Mouse (Mus musculus): ENCODE measurements around the gene Nr4a1. TPM values are rescaled to one million over a fixed set of nuclear protein-coding genes. Genes with fewer than 3 reads are reported as not detected.

Gene Nr4a1
- polyA plus RNA-seq, 1 experiment from 2014 or later: 7.9 TPM

GRCm38 (mm10) chr15:101244012-101244411 is 10.1 kb upstream of the Nr4a1 start:
- 0 out of 2 replicates have a peak, but pooled peaks cover 5% of the 10 kb centered on the region for H3K27me3 ChIP-seq (replicated peaks)
- WGBS: 80% methylated on average over 3 of the region's 3 CpGs
- H3K4me2 ChIP-seq: no peak overlapping the region
- H3K9me3 ChIP-seq (replicated peaks): no peaks in the 10 kb centered on the region
- ATAC-seq (ENCODE audit: low FRiP score): no peak
- H3K4me3 ChIP-seq (replicated peaks): no peak overlapping the region
- no peaks in the 10 kb centered on the region for H3K36me3 ChIP-seq
- peaks cover 26% of the 10 kb centered on the region for H3K4me1 ChIP-seq
- no peak overlapping the region for H3K9ac ChIP-seq (replicated peaks)
- H3K27ac ChIP-seq (replicated peaks): no peak overlapping the region

GRCm38 (mm10) chr15:101246231-101247154 is 7.6 kb upstream of the Nr4a1 start:
- H3K9ac ChIP-seq (replicated peaks): peak overlapping the region; percentile 60
- H3K4me2 ChIP-seq: peak overlapping the region; percentile 72
- H3K27me3 ChIP-seq (replicated peaks): 0 out of 2 replicates have a peak, but pooled peaks cover 5% of the 10 kb centered on the region
- 2% methylated on average over 56 of the region's 56 CpGs for WGBS
- H3K9me3 ChIP-seq (replicated peaks): no peaks in the 10 kb centered on the region
- peak; percentile 98 for ATAC-seq (ENCODE audit: low FRiP score)
- H3K4me1 ChIP-seq: peaks cover 14% of the 10 kb centered on the region
- peak overlapping the region; percentile 86 for H3K27ac ChIP-seq (replicated peaks)
- H3K36me3 ChIP-seq: no peaks in the 10 kb centered on the region
- H3K4me3 ChIP-seq (replicated peaks): peak overlapping the region; percentile 51

- Histone ChIP-seq H3K4me3 (replicated peaks) (peak overlapping the region; percentile 51), H3K4me2 (peak overlapping the region; percentile 72), H3K9ac (replicated peaks) (peak overlapping the region; percentile 55), H3K27me3 (replicated peaks) (0 out of 2 replicates have a peak, but pooled peaks cover 5% of the 10 kb centered on the region), H3K9me3 (replicated peaks) (no peaks in the 10 kb centered on the region), H3K36me3 (no peaks in the 10 kb centered on the region), H3K4me1 (peaks cover 12% of the 10 kb centered on the region), H3K27ac (replicated peaks) (peak overlapping the region; percentile 86; the same call in 1 of the 2 replicates)
- ATAC-seq (ENCODE audit: low FRiP score): no peak
- 93% methylated on average over 1 of the region's 1 CpGs for WGBS
Measured at GRCm38 (mm10) chr15:101247155-101247498, 6.9 kb upstream of the Nr4a1 start.

- ATAC-seq (ENCODE audit: low FRiP score): no peak
- H3K9ac ChIP-seq (replicated peaks): 0 out of 2 replicates have a peak overlapping the region, but pooled peaks have one; percentile 2
- H3K4me2 ChIP-seq: no peak overlapping the region
- no peak overlapping the region for H3K4me3 ChIP-seq (replicated peaks)
- H3K4me1 ChIP-seq: peaks cover 12% of the 10 kb centered on the region
- no peak overlapping the region for H3K27ac ChIP-seq (replicated peaks)
- 75% methylated on average over 5 of the region's 5 CpGs for WGBS
- no peaks in the 10 kb centered on the region for H3K27me3 ChIP-seq (replicated peaks)
- H3K36me3 ChIP-seq: no peaks in the 10 kb centered on the region
- no peaks in the 10 kb centered on the region for H3K9me3 ChIP-seq (replicated peaks)
Measured at GRCm38 (mm10) chr15:101248029-101248710, 5.9 kb upstream of the Nr4a1 start.

- Histone ChIP-seq H3K4me2 (no peak overlapping the region), H3K4me3 (replicated peaks) (no peak overlapping the region), H3K36me3 (no peaks in the 10 kb centered on the region), H3K9me3 (replicated peaks) (no peaks in the 10 kb centered on the region), H3K4me1 (peaks cover 25% of the 10 kb centered on the region), H3K9ac (replicated peaks) (no peak overlapping the region), H3K27ac (replicated peaks) (no peak overlapping the region), H3K27me3 (replicated peaks) (no peaks in the 10 kb centered on the region)
- WGBS: 81% methylated on average over 9 of the region's 9 CpGs
- no peak for ATAC-seq (ENCODE audit: low FRiP score)
Measured at GRCm38 (mm10) chr15:101250220-101250800, 3.8 kb upstream of the Nr4a1 start.

- no peaks in the 10 kb centered on the region for H3K27me3 ChIP-seq (replicated peaks)
- no peak for ATAC-seq (ENCODE audit: low FRiP score)
Measured at GRCm38 (mm10) chr15:101251930-101252329, 2.1 kb upstream of the Nr4a1 start.

GRCm38 (mm10) chr15:101252614-101253013 is 1.5 kb upstream of the Nr4a1 start:
- Histone ChIP-seq H3K4me2 (no peak overlapping the region), H3K4me1 (peaks cover 12% of the 10 kb centered on the region), H3K4me3 (replicated peaks) (no peak overlapping the region), H3K9ac (replicated peaks) (no peak overlapping the region), H3K27me3 (replicated peaks) (no peaks in the 10 kb centered on the region), H3K9me3 (replicated peaks) (no peaks in the 10 kb centered on the region), H3K27ac (replicated peaks) (no peak overlapping the region), H3K36me3 (no peaks in the 10 kb centered on the region)
- ATAC-seq (ENCODE audit: low FRiP score): no peak
- WGBS: 86% methylated on average over 6 of the region's 6 CpGs

More at GRCm38 (mm10) chr15:101251930-101252329, 2.1 kb upstream of the Nr4a1 start:
- peaks cover 17% of the 10 kb centered on the region for H3K4me1 ChIP-seq
- H3K27ac ChIP-seq (replicated peaks): no peak overlapping the region
- no peak overlapping the region for H3K9ac ChIP-seq (replicated peaks)
- no peaks in the 10 kb centered on the region for H3K36me3 ChIP-seq
- H3K9me3 ChIP-seq (replicated peaks): no peaks in the 10 kb centered on the region
- no peak overlapping the region for H3K4me2 ChIP-seq
- WGBS: 89% methylated on average over 5 of the region's 5 CpGs
- no peak overlapping the region for H3K4me3 ChIP-seq (replicated peaks)

GRCm38 (mm10) chr15:101253563-101253885 is 545 bp upstream of the Nr4a1 start:
- Histone ChIP-seq H3K4me3 (replicated peaks) (peak overlapping the region; percentile 58), H3K4me1 (peaks cover 12% of the 10 kb centered on the region), H3K4me2 (peak overlapping the region; percentile 83), H3K27ac (replicated peaks) (peak overlapping the region; percentile 64), H3K36me3 (no peaks in the 10 kb centered on the region), H3K9ac (replicated peaks) (peak overlapping the region; percentile 82), H3K27me3 (replicated peaks) (no peaks in the 10 kb centered on the region), H3K9me3 (replicated peaks) (no peaks in the 10 kb centered on the region)
- 23% methylated on average over 3 of the region's 3 CpGs for WGBS
- no peak for ATAC-seq (ENCODE audit: low FRiP score)

- Histone ChIP-seq H3K36me3 (no peaks in the 10 kb centered on the region), H3K9me3 (replicated peaks) (no peaks in the 10 kb centered on the region), H3K27ac (replicated peaks) (no peak overlapping the region), H3K27me3 (replicated peaks) (no peaks in the 10 kb centered on the region), H3K9ac (replicated peaks) (no peak overlapping the region), H3K4me3 (replicated peaks) (no peak overlapping the region), H3K4me2 (no peak overlapping the region), H3K4me1 (peaks cover 16% of the 10 kb centered on the region)
- 85% methylated on average over 7 of the region's 7 CpGs for WGBS
- no peak for ATAC-seq (ENCODE audit: low FRiP score)
Measured at GRCm38 (mm10) chr15:101255842-101256462, 1.9 kb downstream of the Nr4a1 start.

- no peak for ATAC-seq (ENCODE audit: low FRiP score)
- no peak overlapping the region for H3K27ac ChIP-seq (replicated peaks)
- H3K36me3 ChIP-seq: no peaks in the 10 kb centered on the region
- H3K4me1 ChIP-seq: peaks cover 16% of the 10 kb centered on the region
- 85% methylated on average over 14 of the region's 14 CpGs for WGBS
- no peak overlapping the region for H3K9ac ChIP-seq (replicated peaks)
- H3K4me2 ChIP-seq: no peak overlapping the region
- no peak overlapping the region for H3K4me3 ChIP-seq (replicated peaks)
- H3K9me3 ChIP-seq (replicated peaks): no peaks in the 10 kb centered on the region
- no peaks in the 10 kb centered on the region for H3K27me3 ChIP-seq (replicated peaks)
Measured at GRCm38 (mm10) chr15:101256463-101257206, 2.6 kb downstream of the Nr4a1 start.

- no peak for ATAC-seq (ENCODE audit: low FRiP score)
- no peak overlapping the region for H3K4me2 ChIP-seq
- H3K4me3 ChIP-seq (replicated peaks): no peak overlapping the region
- H3K4me1 ChIP-seq: peaks cover 16% of the 10 kb centered on the region
- H3K9ac ChIP-seq (replicated peaks): no peak overlapping the region
- 88% methylated on average over 11 of the region's 11 CpGs for WGBS
- no peaks in the 10 kb centered on the region for H3K9me3 ChIP-seq (replicated peaks)
- no peak overlapping the region for H3K27ac ChIP-seq (replicated peaks)
- H3K36me3 ChIP-seq: no peaks in the 10 kb centered on the region
- H3K27me3 ChIP-seq (replicated peaks): no peaks in the 10 kb centered on the region
Measured at GRCm38 (mm10) chr15:101258420-101258819, 4.4 kb downstream of the Nr4a1 start.

Measured in neural tube, embryonic 15.5 days (tissue).